Mouse (Mus musculus) heart, embryonic 16.5 days (tissue): ENCODE data around the gene Kcnk5. TPM values are rescaled to one million over a fixed set of nuclear protein-coding genes. Genes with fewer than 3 reads are reported as not detected.
A peak's percentile ranks its signal among the peaks of the same experiment; 100 is the strongest.

Source experiments
- ATAC-seq: fragments of 200-750 bp; cut with Nextera tagmentation; replicated peaks from 2 replicates; pipeline ENCODE4 v1.8.0; 2017; ENCODE audit warnings: moderate number of reproducible peaks; ENCODE audit not compliant: insufficient read depth, low FRiP score; ENCODE audit errors: extremely low read depth
- H3K27ac ChIP-seq: fragments of 300-500 bp; sonication (generic); 2 replicates; pipeline ENCODE4 v1.5.1; 2014; ENCODE audit warnings: mild to moderate bottlenecking, low read length, control low read depth, moderate library complexity
- H3K27me3 ChIP-seq: fragments of 300-500 bp; sonication (generic); 2 replicates; pipeline ENCODE4 v1.6.1; 2014; ENCODE audit warnings: low read length, mixed read lengths; ENCODE audit not compliant: control insufficient read depth, insufficient read depth
- H3K36me3 ChIP-seq: fragments of 300-500 bp; sonication (generic); 2 replicates; pipeline ENCODE4 v1.6.1; 2014; ENCODE audit not compliant: control insufficient read depth, insufficient read depth
- H3K4me1 ChIP-seq: fragments of 300-500 bp; sonication (generic); 2 replicates; pipeline ENCODE4 v1.6.1; 2014; ENCODE audit warnings: low read length, mixed read lengths; ENCODE audit not compliant: control insufficient read depth, insufficient read depth
- H3K4me2 ChIP-seq: fragments of 300-500 bp; sonication (generic); 2 replicates; pipeline ENCODE4 v1.6.1; 2014; ENCODE audit warnings: low read depth, mild to moderate bottlenecking, control low read depth, low read length
- H3K4me3 ChIP-seq: fragments of 300-500 bp; sonication (generic); 2 replicates; pipeline ENCODE4 v1.5.1; 2014; ENCODE audit warnings: mild to moderate bottlenecking, control low read depth, low read length
- H3K9ac ChIP-seq: fragments of 300-500 bp; sonication (generic); 2 replicates; pipeline ENCODE4 v1.6.1; 2014; ENCODE audit warnings: low read length, control low read depth
- H3K9me3 ChIP-seq: fragments of 300-500 bp; sonication (generic); replicated peaks from 2 replicates; pipeline ENCODE4 v1.6.1; 2016; ENCODE audit warnings: low read length; ENCODE audit not compliant: control insufficient read depth
- WGBS: fragments of 180-500 bp; shearing (Covaris S2); extraction: QIAGEN DNeasy Blood & Tissue Kit; methylation state at CpG from one replicate; pipeline ENCODE4 v1.1.7; 2014; 5-methylcytosine and 5-hydroxymethylcytosine counted together
- polyA plus RNA-seq: library from polyadenylated mRNA; unstranded; fragments of >200 nt; fragmentation: Nextera tagmentation; extraction: Ambion mirVana; gene quantifications from 2 replicates; pipeline ENCODE4 v1.2.1, GENCODE M21; 2015

Kcnk5 gene
- polyA plus RNA-seq, 1 experiment from 2014 or later = 3.9 TPM

GRCm38 (mm10) chr14:20103207-20103606 lies 78.4 kb downstream of the Kcnk5 start:
- WGBS = 38% methylated on average over 4 of the region's 4 CpGs
- H3K9ac ChIP-seq = no peak overlapping the region
- H3K4me3 ChIP-seq = no peak overlapping the region
- no peak overlapping the region for H3K27ac ChIP-seq
- H3K9me3 ChIP-seq = no peaks in the 10 kb centered on the region
- H3K4me1 ChIP-seq = 0 out of 2 replicates have a peak, but pooled peaks cover 2% of the 10 kb centered on the region
- no peak overlapping the region for H3K4me2 ChIP-seq
- no peaks in the 10 kb centered on the region for H3K36me3 ChIP-seq
- ATAC-seq = no peak; the same call in 1 of the 2 replicates
- no peaks in the 10 kb centered on the region for H3K27me3 ChIP-seq

- no peak overlapping the region for H3K4me2 ChIP-seq
- H3K4me1 ChIP-seq = 0 out of 2 replicates have a peak, but pooled peaks cover 2% of the 10 kb centered on the region
- 26% methylated on average over 5 of the region's 5 CpGs for WGBS
- no peak overlapping the region for H3K4me3 ChIP-seq
- no peak overlapping the region for H3K9ac ChIP-seq
- peak; percentile 52; the same call in 1 of the 2 replicates for ATAC-seq
- H3K9me3 ChIP-seq = no peaks in the 10 kb centered on the region
- H3K27ac ChIP-seq = no peak overlapping the region
- H3K27me3 ChIP-seq = no peaks in the 10 kb centered on the region
- H3K36me3 ChIP-seq = no peaks in the 10 kb centered on the region
Observed at GRCm38 (mm10) chr14:20098061-20098460, 83.5 kb downstream of the Kcnk5 start.

- Histone ChIP-seq H3K4me2 (no peak overlapping the region), H3K4me3 (no peak overlapping the region), H3K9ac (no peak overlapping the region), H3K36me3 (no peaks in the 10 kb centered on the region), H3K27me3 (no peaks in the 10 kb centered on the region), H3K9me3 (no peaks in the 10 kb centered on the region), H3K4me1 (no peaks in the 10 kb centered on the region), H3K27ac (no peak overlapping the region)
- ATAC-seq = no peak
- WGBS = 49% methylated on average over 5 of the region's 5 CpGs
Observed at GRCm38 (mm10) chr14:20094942-20095341, 86.7 kb downstream of the Kcnk5 start.

GRCm38 (mm10) chr14:20093493-20093892 lies 88.1 kb downstream of the Kcnk5 start:
- Histone ChIP-seq H3K27ac (no peak overlapping the region), H3K27me3 (no peaks in the 10 kb centered on the region), H3K9ac (no peak overlapping the region), H3K36me3 (no peaks in the 10 kb centered on the region), H3K9me3 (no peaks in the 10 kb centered on the region), H3K4me2 (no peak overlapping the region), H3K4me1 (no peaks in the 10 kb centered on the region), H3K4me3 (no peak overlapping the region)
- 15% methylated on average over 7 of the region's 7 CpGs for WGBS
- no peak for ATAC-seq

Other genes with a start within 250 kb of the Kcnk5 start
- 58.8 and 64.2 TPM in 2 replicates for gene Gng2, start 204.2 kb downstream of the Kcnk5 start, polyA plus RNA-seq
- 9.1 and 9.3 TPM in 2 replicates for gene Saysd1, start 43.3 kb downstream of the Kcnk5 start, polyA plus RNA-seq
- gene Kcnk16, start 87.4 kb upstream of the Kcnk5 start, polyA plus RNA-seq = not detected in 2 replicates
- gene Nudt13, start 112.9 kb upstream of the Kcnk5 start, polyA plus RNA-seq = 15.4 and 15.6 TPM in 2 replicates
- gene Ecd, start 166.3 kb upstream of the Kcnk5 start, polyA plus RNA-seq = 34.9 and 35.8 TPM in 2 replicates
- gene Fam149b, start 166.4 kb upstream of the Kcnk5 start, polyA plus RNA-seq = 26.3 TPM in 2 replicates
- 101 and 126 TPM in 2 replicates for gene Dnajc9, start 207.1 kb upstream of the Kcnk5 start, polyA plus RNA-seq
- 93.5 and 93.8 TPM in 2 replicates for gene Mrps16, start 211.8 kb upstream of the Kcnk5 start, polyA plus RNA-seq